Mouse (Mus musculus) kidney, embryonic 15.5 days (tissue): Measurements from ENCODE around the gene Cypt1. TPM values are rescaled to one million over a fixed set of nuclear protein-coding genes. Genes with fewer than 3 reads are reported as not detected.

Source experiments
- ATAC-seq: fragments of 200-750 bp; cut with Nextera tagmentation; replicated peaks from 2 replicates; pipeline ENCODE4 v1.8.0; 2017; ENCODE audit warnings: moderate TSS enrichment; ENCODE audit not compliant: low FRiP score
- H3K27ac ChIP-seq: fragments of 300-500 bp; sonication (generic); 2 replicates; pipeline ENCODE4 v1.5.1; 2015; ENCODE audit warnings: mild to moderate bottlenecking, inconsistent platforms
- H3K27me3 ChIP-seq: fragments of 300-500 bp; sonication (generic); 2 replicates; pipeline ENCODE4 v1.6.1; 2015; ENCODE audit warnings: inconsistent platforms
- H3K36me3 ChIP-seq: fragments of 300-500 bp; sonication (generic); 2 replicates; pipeline ENCODE4 v1.6.1; 2015; ENCODE audit warnings: inconsistent platforms
- H3K4me1 ChIP-seq: fragments of 300-500 bp; sonication (generic); 2 replicates; pipeline ENCODE4 v1.6.1; 2015; ENCODE audit warnings: inconsistent platforms
- H3K4me2 ChIP-seq: fragments of 300-500 bp; sonication (generic); 2 replicates; pipeline ENCODE4 v1.6.1; 2015; ENCODE audit warnings: moderate library complexity, mild to moderate bottlenecking, inconsistent platforms
- H3K4me3 ChIP-seq: fragments of 300-500 bp; sonication (generic); replicated peaks from 2 replicates; pipeline ENCODE4 v1.5.1; 2015; ENCODE audit warnings: mild to moderate bottlenecking, inconsistent platforms
- H3K9ac ChIP-seq: fragments of 300-500 bp; sonication (generic); 2 replicates; pipeline ENCODE4 v1.6.1; 2015; ENCODE audit warnings: mild to moderate bottlenecking, inconsistent platforms
- H3K9me3 ChIP-seq: fragments of 300-500 bp; sonication (generic); replicated peaks from 2 replicates; pipeline ENCODE4 v1.6.1; 2016; ENCODE audit warnings: inconsistent platforms
- WGBS: fragments of 180-500 bp; shearing (Covaris S2); methylation state at CpG from one replicate; pipeline ENCODE4 v1.1.7; 2015; ENCODE audit warnings: mixed read lengths; 5-methylcytosine and 5-hydroxymethylcytosine counted together
- polyA plus RNA-seq: library from polyadenylated mRNA; unstranded; fragments of >200 nt; fragmentation: Nextera tagmentation; extraction: Ambion mirVana; gene quantifications from 2 replicates; pipeline ENCODE4 v1.2.1, GENCODE M21; 2015

Cypt1 gene
- not detected in 2 replicates for polyA plus RNA-seq

GRCm38 (mm10) chrX:16522569-16522968 lies at the start of gene Cypt1:
Gene Cypt1, plus strand, starts transcription at chrX:16522869.
- no peaks in the 10 kb centered on the region for H3K27me3 ChIP-seq
- no peak for ATAC-seq
- 86% methylated on average over 3 of the region's 3 CpGs for WGBS
- no peaks in the 10 kb centered on the region for H3K9me3 ChIP-seq
- H3K36me3 ChIP-seq = no peaks in the 10 kb centered on the region
- H3K4me1 ChIP-seq = no peaks in the 10 kb centered on the region
- no peak within 1 kb of the TSS for H3K9ac ChIP-seq
- no peak within 1 kb of the TSS for H3K4me3 ChIP-seq
- H3K4me2 ChIP-seq = no peak within 1 kb of the TSS
- no peak within 1 kb of the TSS for H3K27ac ChIP-seq

GRCm38 (mm10) chrX:16546806-16547205 lies 24.1 kb downstream of the Cypt1 start:
- Histone ChIP-seq H3K36me3 (no peaks in the 10 kb centered on the region), H3K9ac (no peak overlapping the region), H3K9me3 (no peaks in the 10 kb centered on the region), H3K27ac (no peak overlapping the region), H3K4me3 (no peak overlapping the region), H3K27me3 (no peaks in the 10 kb centered on the region), H3K4me1 (no peaks in the 10 kb centered on the region), H3K4me2 (no peak overlapping the region)
- no peak for ATAC-seq

GRCm38 (mm10) chrX:16557061-16557460 lies 34.4 kb downstream of the Cypt1 start:
- Histone ChIP-seq H3K4me3 (no peak overlapping the region), H3K4me2 (no peak overlapping the region), H3K9ac (no peak overlapping the region), H3K27ac (no peak overlapping the region), H3K27me3 (no peaks in the 10 kb centered on the region), H3K36me3 (no peaks in the 10 kb centered on the region), H3K4me1 (no peaks in the 10 kb centered on the region), H3K9me3 (no peaks in the 10 kb centered on the region)
- no peak for ATAC-seq
- 26% methylated on average over 1 of the region's 1 CpGs for WGBS

- Histone ChIP-seq H3K27me3 (no peaks in the 10 kb centered on the region), H3K4me1 (no peaks in the 10 kb centered on the region), H3K4me3 (no peak overlapping the region), H3K36me3 (no peaks in the 10 kb centered on the region), H3K9ac (no peak overlapping the region), H3K27ac (no peak overlapping the region), H3K4me2 (no peak overlapping the region), H3K9me3 (no peaks in the 10 kb centered on the region)
- ATAC-seq = no peak
Observed at GRCm38 (mm10) chrX:16558501-16558900, 35.8 kb downstream of the Cypt1 start.

Other genes with a start within 250 kb of the Cypt1 start
- gene Maoa, start 96.8 kb downstream of the Cypt1 start, polyA plus RNA-seq = 17.2 and 19.1 TPM in 2 replicates